Mouse (Mus musculus) MEL (cell line): ENCODE results near the gene Ehf. TPM values are rescaled to one million over a fixed set of nuclear protein-coding genes. Genes with fewer than 3 reads are reported as not detected.

Source experiments
- DNase-seq: peaks from one replicate; pipeline ENCODE4 v3.0.0; 2011; ENCODE audit warnings: low read depth, low spot score
- H3K27ac ChIP-seq: 2 replicates; pipeline ENCODE4 v1.5.1; 2012; ENCODE audit warnings: low read depth, mild to moderate bottlenecking, control low read depth, low read length, moderate library complexity; ENCODE audit not compliant: control insufficient read depth
- H3K27me3 ChIP-seq, 2 experiments: fragments of 150-350 bp in 1 of 2; sonication (generic) in 1 of 2; 2 replicates each; pipeline ENCODE4 v1.6.1; 2012; ENCODE audit warnings: low read length in 2 of 2, mild to moderate bottlenecking in 2 of 2, improper control_type of control experiment in 1 of 2, moderate library complexity in 1 of 2; ENCODE audit not compliant: insufficient read depth in 2 of 2, control insufficient read depth in 1 of 2
- H3K36me3 ChIP-seq, 2 experiments: 2 replicates each; pipeline ENCODE4 v1.6.1; 2012 to 2014; ENCODE audit warnings: low read length in 2 of 2, improper control_type of control experiment in 1 of 2, inconsistent platforms in 1 of 2, mild to moderate bottlenecking in 1 of 2; ENCODE audit not compliant: insufficient read depth in 2 of 2, control insufficient read depth in 1 of 2
- H3K4me1 ChIP-seq, 2 experiments: fragments of 150-350 bp in 1 of 2; sonication (generic) in 1 of 2; 2 replicates each; pipeline ENCODE4 v1.6.1; 2012; ENCODE audit warnings: low read length in 2 of 2, improper control_type of control experiment in 1 of 2, mild to moderate bottlenecking in 1 of 2; ENCODE audit not compliant: insufficient read depth in 2 of 2, control insufficient read depth in 1 of 2
- H3K4me3 ChIP-seq, 2 experiments: fragments of 150-350 bp in 1 of 2; sonication (generic) in 1 of 2; 2 replicates each; pipeline ENCODE4 v1.5.1; 2012; ENCODE audit warnings: low read depth in 2 of 2, low read length in 2 of 2, mild to moderate bottlenecking in 2 of 2, moderate library complexity in 2 of 2, control low read depth in 1 of 2, improper control_type of control experiment in 1 of 2; ENCODE audit not compliant: control insufficient read depth in 1 of 2, insufficient read depth in 1 of 2
- H3K79me2 ChIP-seq: 2 replicates; pipeline ENCODE4 v1.6.1; 2012; ENCODE audit warnings: mild to moderate bottlenecking, low read length, moderate library complexity; ENCODE audit not compliant: control insufficient read depth, poor library complexity, insufficient read depth
- H3K9ac ChIP-seq: 2 replicates; pipeline ENCODE4 v1.6.1; 2012; ENCODE audit warnings: low read depth, mild to moderate bottlenecking, control low read depth, low read length, moderate library complexity; ENCODE audit not compliant: control insufficient read depth, poor library complexity, severe bottlenecking
- H3K9me3 ChIP-seq: fragments of 150-350 bp; sonication (generic); replicated peaks from 2 replicates; pipeline ENCODE4 v1.6.1; 2012; ENCODE audit warnings: mild to moderate bottlenecking, low read length, improper control_type of control experiment, moderate library complexity; ENCODE audit not compliant: insufficient read depth
- BHLHE40 ChIP-seq: IDR thresholded peaks from 2 replicates; pipeline ENCODE4 v1.6.1; 2012; ENCODE audit warnings: low read depth, mild to moderate bottlenecking, inconsistent platforms, low read length, improper control_type of control experiment, borderline replicate concordance
- CHD1 ChIP-seq: IDR thresholded peaks from 2 replicates; pipeline ENCODE4 v1.6.1; 2012; ENCODE audit warnings: low read depth, mild to moderate bottlenecking, inconsistent platforms, low read length, improper control_type of control experiment
- CHD2 ChIP-seq: IDR thresholded peaks from 2 replicates; pipeline ENCODE4 v1.6.1; 2011; ENCODE audit warnings: low read length, improper control_type of control experiment
- ELF1 ChIP-seq: IDR thresholded peaks from 2 replicates; pipeline ENCODE4 v1.6.1; 2014; ENCODE audit warnings: low read depth, mild to moderate bottlenecking, inconsistent platforms, low read length, improper control_type of control experiment, moderate library complexity
- GATA1 ChIP-seq: IDR thresholded peaks from 2 replicates; pipeline ENCODE4 v1.6.1; 2011; ENCODE audit warnings: low read depth, low read length, improper control_type of control experiment
- JUND ChIP-seq: IDR thresholded peaks from 2 replicates; pipeline ENCODE4 v1.6.1; 2011; ENCODE audit warnings: low read depth, mild to moderate bottlenecking, improper control_type of control experiment, low read length
- KAT2A ChIP-seq: conservative IDR thresholded peaks from 2 replicates; pipeline ENCODE4 v1.6.1; 2012; ENCODE audit warnings: low read depth, low read length, improper control_type of control experiment, inconsistent platforms
- MAFK ChIP-seq: IDR thresholded peaks from 2 replicates; pipeline ENCODE4 v1.6.1; 2011; ENCODE audit warnings: low read depth, mild to moderate bottlenecking, low read length, improper control_type of control experiment, borderline replicate concordance
- POLR2A ChIP-seq, 2 experiments: IDR thresholded peaks; 2 replicates each; pipeline ENCODE4 v1.6.1; 2011 to 2012; ENCODE audit warnings: low read length in 2 of 2, mild to moderate bottlenecking in 2 of 2, control low read depth in 1 of 2, improper control_type of control experiment in 1 of 2, low read depth in 1 of 2, moderate library complexity in 1 of 2; ENCODE audit not compliant: control insufficient read depth in 1 of 2, insufficient read depth in 1 of 2, poor library complexity in 1 of 2
- POLR2AphosphoS2 ChIP-seq: IDR thresholded peaks from 2 replicates; pipeline ENCODE4 v1.6.1; 2011; ENCODE audit warnings: low read length, improper control_type of control experiment
- USF1 ChIP-seq: IDR thresholded peaks from 2 replicates; pipeline ENCODE4 v1.6.1; 2014; ENCODE audit warnings: low read depth, mild to moderate bottlenecking, inconsistent platforms, low read length, improper control_type of control experiment, moderate library complexity
- ZMIZ1 ChIP-seq: IDR thresholded peaks from 2 replicates; pipeline ENCODE4 v1.6.1; 2012; ENCODE audit warnings: low read depth, mild to moderate bottlenecking, inconsistent platforms, low read length, improper control_type of control experiment, moderate library complexity
- ZNF384 ChIP-seq: IDR thresholded peaks from 2 replicates; pipeline ENCODE4 v1.6.1; 2012; ENCODE audit warnings: low read depth, mild to moderate bottlenecking, inconsistent platforms, low read length, improper control_type of control experiment
- polyA plus RNA-seq, 2 experiments: library from polyadenylated mRNA; stranded (reverse) in 1 of 2; unstranded in 1 of 2; fragments of >175 nt in 1 of 2; fragments of >200 nt in 1 of 2; gene quantifications; 2 replicates each; pipeline versions ENCODE4 v1.2.1 to v1.2.4; 2012; ENCODE audit warnings: low replicate concordance in 2 of 2, low read depth in 1 of 2; ENCODE audit not compliant: insufficient read length in 2 of 2, insufficient read depth in 1 of 2, missing spikeins in 1 of 2
- total RNA-seq: library from RNA; depleted of rRNA; stranded (reverse); fragments of 300-350 nt; gene quantifications from 2 replicates; pipeline ENCODE4 v1.2.3, GENCODE M21; 2012

Gene Ehf
- total and polyA plus RNA-seq, 3 experiments, result not detected

- TF ChIP-seq ELF1 (no peak), ZMIZ1 (no peak), KAT2A (no peak), POLR2AphosphoS2 (no peak), CHD1 (no peak), ZNF384 (no peak), MAFK (no peak), CHD2 (no peak), BHLHE40 (no peak), POLR2A (IDR thresholded peaks at IDR 0.05; ENCODE audit: control insufficient read depth in 1 of 2, insufficient read depth in 1 of 2, low read depth in 1 of 2, low read length in 2 of 2, poor library complexity in 1 of 2) (no peak), JUND (no peak)
- TF ChIP-seq, all 39 proteins: peak for 0
- no peak for DNase-seq
- no peak overlapping the region for H3K4me3 ChIP-seq
- H3K79me2 ChIP-seq, result no peaks in the 10 kb centered on the region
- H3K27me3 ChIP-seq, result peaks cover 5 to 12% of the 10 kb centered on the region in 2 experiments
- no peaks in the 10 kb centered on the region for H3K36me3 ChIP-seq
- H3K27ac ChIP-seq, result no peak overlapping the region
- H3K4me1 ChIP-seq, result no peaks in the 10 kb centered on the region
- no peak overlapping the region for H3K9ac ChIP-seq
- no peaks in the 10 kb centered on the region for H3K9me3 ChIP-seq
These were observed 24.6 kb downstream of the Ehf start for GRCm38 (mm10) chr2:103278476-103278875.

GRCm38 (mm10) chr2:103277794-103278193 lies 25.3 kb downstream of the Ehf start:
- H3K9ac ChIP-seq, result no peak overlapping the region
- no peak for DNase-seq

DNA sequence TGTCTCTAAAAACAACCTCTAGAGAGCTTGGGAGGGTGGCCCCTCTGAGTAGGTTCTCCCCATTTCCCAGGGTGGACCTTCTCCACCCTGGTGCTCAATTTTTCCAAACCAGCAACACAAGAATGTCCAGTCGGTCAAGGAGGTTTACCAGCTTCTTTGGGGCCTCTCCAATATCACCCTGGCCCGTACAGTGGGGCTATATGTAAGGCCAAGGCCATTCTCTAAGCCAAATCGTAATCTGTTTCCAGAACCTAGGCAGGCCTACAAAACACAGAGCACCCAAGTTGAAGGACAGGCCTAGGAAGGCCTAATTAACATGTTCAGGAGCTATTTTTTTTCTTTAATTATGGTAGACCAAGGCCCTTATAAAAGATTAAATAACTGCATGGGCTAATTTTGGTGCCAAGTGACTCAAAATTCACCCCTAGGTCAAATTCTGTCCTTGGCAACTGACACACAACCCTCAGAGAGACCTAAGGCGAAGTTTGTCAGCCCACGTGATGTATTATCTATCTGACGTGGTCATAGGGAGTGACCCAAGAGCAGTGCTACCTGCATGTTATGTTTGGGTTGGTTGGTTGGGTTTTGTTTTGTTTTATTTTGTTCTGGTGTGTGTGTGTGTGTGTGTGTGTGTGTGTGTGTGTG lies 27.6 kb downstream of the Ehf start:
- peaks cover 4 to 12% of the 10 kb centered on the region in 2 experiments for H3K27me3 ChIP-seq
- H3K36me3 ChIP-seq, result no peaks in the 10 kb centered on the region
- TF ChIP-seq USF1, result 0 out of 2 replicates have a peak, but pooled peaks have one; percentile 24
- TF ChIP-seq GATA1, result no peak
- H3K79me2 ChIP-seq, result no peaks in the 10 kb centered on the region
- DNase-seq, result no peak
- no peak overlapping the region for H3K27ac ChIP-seq
- H3K4me3 ChIP-seq, result no peak overlapping the region
- no peaks in the 10 kb centered on the region for H3K4me1 ChIP-seq
- no peaks in the 10 kb centered on the region for H3K9me3 ChIP-seq
- H3K9ac ChIP-seq, result no peak overlapping the region

More at GRCm38 (mm10) chr2:103277794-103278193, 25.3 kb downstream of the Ehf start:
- no peaks in the 10 kb centered on the region for H3K4me1 ChIP-seq
- H3K27me3 ChIP-seq, result peaks cover 5 to 12% of the 10 kb centered on the region in 2 experiments
- no peaks in the 10 kb centered on the region for H3K36me3 ChIP-seq
- H3K9me3 ChIP-seq, result no peaks in the 10 kb centered on the region
- H3K4me3 ChIP-seq, result no peak overlapping the region
- no peaks in the 10 kb centered on the region for H3K79me2 ChIP-seq
- TF ChIP-seq CHD1 (no peak), BHLHE40 (no peak), POLR2A (IDR thresholded peaks at IDR 0.05; ENCODE audit: control insufficient read depth in 1 of 2, insufficient read depth in 1 of 2, low read depth in 1 of 2, low read length in 2 of 2, poor library complexity in 1 of 2) (no peak), MAFK (no peak)
- H3K27ac ChIP-seq, result no peak overlapping the region
